Mouse (Mus musculus) stomach, postnatal 0 days (tissue): ENCODE measurements around the gene Map2k1. TPM values are rescaled to one million over a fixed set of nuclear protein-coding genes. Genes with fewer than 3 reads are reported as not detected.

Experiments
- ATAC-seq: fragments of 200-750 bp; cut with Nextera tagmentation; 2 replicates; pipeline ENCODE4 v1.8.0; 2017; ENCODE audit not compliant: low FRiP score, low TSS enrichment
- DNase-seq: peaks from one replicate; pipeline ENCODE4 v3.0.0-alpha.2; 2016; ENCODE audit warnings: low spot score
- H3K27ac ChIP-seq: fragments of 300-500 bp; sonication (generic); replicated peaks from 2 replicates; pipeline ENCODE4 v1.5.1; 2014; ENCODE audit warnings: mild to moderate bottlenecking, control low read depth
- H3K27me3 ChIP-seq: fragments of 300-500 bp; sonication (generic); 2 replicates; pipeline ENCODE4 v1.6.1; 2014; ENCODE audit warnings: low read length; ENCODE audit not compliant: control insufficient read depth, insufficient read depth
- H3K36me3 ChIP-seq: fragments of 300-500 bp; sonication (generic); 2 replicates; pipeline ENCODE4 v1.6.1; 2014; ENCODE audit warnings: low read length, mixed read lengths; ENCODE audit not compliant: control insufficient read depth, insufficient read depth
- H3K4me1 ChIP-seq: fragments of 300-500 bp; sonication (generic); replicated peaks from 2 replicates; pipeline ENCODE4 v1.6.1; 2014; ENCODE audit warnings: antibody characterized with exemption; ENCODE audit not compliant: control insufficient read depth, insufficient read depth
- H3K4me2 ChIP-seq: fragments of 300-500 bp; sonication (generic); replicated peaks from 2 replicates; pipeline ENCODE4 v1.6.1; 2014; ENCODE audit warnings: low read depth, mild to moderate bottlenecking, control low read depth, moderate library complexity
- H3K4me3 ChIP-seq: fragments of 300-500 bp; sonication (generic); 2 replicates; pipeline ENCODE4 v1.5.1; 2014; ENCODE audit warnings: low read depth, low read length, control low read depth
- H3K9ac ChIP-seq: fragments of 300-500 bp; sonication (generic); 2 replicates; pipeline ENCODE4 v1.6.1; 2014; ENCODE audit warnings: mild to moderate bottlenecking, low read length, control low read depth, mixed read lengths
- H3K9me3 ChIP-seq: fragments of 300-500 bp; sonication (generic); 2 replicates; pipeline ENCODE4 v1.6.1; 2016; ENCODE audit warnings: low read length; ENCODE audit not compliant: control insufficient read depth
- CTCF ChIP-seq: IDR thresholded peaks from 2 replicates; pipeline ENCODE4 v1.5.1; 2016; ENCODE audit warnings: antibody characterized with exemption, low read depth, mild to moderate bottlenecking, moderate library complexity
- EP300 ChIP-seq: optimal IDR thresholded peaks from 2 replicates; pipeline ENCODE3; 2016; ENCODE audit warnings: antibody characterized with exemption
- WGBS: fragments of 180-500 bp; shearing (Covaris S2); extraction: QIAGEN DNeasy Blood & Tissue Kit; methylation state at CpG from one replicate; pipeline ENCODE4 v1.1.7; 2014; 5-methylcytosine and 5-hydroxymethylcytosine counted together
- polyA plus RNA-seq: library from polyadenylated mRNA; unstranded; fragments of >200 nt; fragmentation: Nextera tagmentation; extraction: Ambion mirVana; gene quantifications from 2 replicates; pipeline ENCODE4 v1.2.1, GENCODE M21; 2015

The Map2k1 gene
- polyA plus RNA-seq, 1 experiment from 2014 or later, result 84.1 TPM

DNA sequence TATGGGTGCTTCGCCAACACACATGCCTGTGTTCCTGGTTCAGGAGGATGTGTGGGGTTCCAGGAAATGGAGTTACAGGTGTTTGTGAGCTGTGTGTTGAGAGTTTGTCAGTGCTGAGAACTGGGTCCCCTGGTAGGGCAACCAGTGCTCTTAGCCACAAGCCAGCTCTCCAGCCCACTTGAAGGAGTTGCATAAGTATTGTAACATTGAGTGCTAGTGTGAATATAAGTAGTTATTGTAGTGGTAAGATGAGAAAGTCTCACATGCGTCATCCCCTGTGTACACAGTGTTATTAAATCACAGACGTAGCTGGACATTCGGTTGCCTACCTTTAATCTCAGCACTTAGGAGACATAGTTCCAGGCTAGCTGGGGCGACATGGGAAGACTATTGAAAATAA is 6.5 kb upstream of the Map2k1 start:
- Histone ChIP-seq H3K9ac (no peak overlapping the region), H3K4me1 (no peaks in the 10 kb centered on the region), H3K27ac (no peak overlapping the region), H3K36me3 (no peaks in the 10 kb centered on the region), H3K4me3 (no peak overlapping the region), H3K4me2 (no peak overlapping the region), H3K9me3 (no peaks in the 10 kb centered on the region), H3K27me3 (no peaks in the 10 kb centered on the region)
- no peak for TF ChIP-seq CTCF
- TF ChIP-seq EP300, result no peak
- 75% methylated on average over 5 of the region's 5 CpGs for WGBS
- DNase-seq (no peak), ATAC-seq (no peak)

DNA sequence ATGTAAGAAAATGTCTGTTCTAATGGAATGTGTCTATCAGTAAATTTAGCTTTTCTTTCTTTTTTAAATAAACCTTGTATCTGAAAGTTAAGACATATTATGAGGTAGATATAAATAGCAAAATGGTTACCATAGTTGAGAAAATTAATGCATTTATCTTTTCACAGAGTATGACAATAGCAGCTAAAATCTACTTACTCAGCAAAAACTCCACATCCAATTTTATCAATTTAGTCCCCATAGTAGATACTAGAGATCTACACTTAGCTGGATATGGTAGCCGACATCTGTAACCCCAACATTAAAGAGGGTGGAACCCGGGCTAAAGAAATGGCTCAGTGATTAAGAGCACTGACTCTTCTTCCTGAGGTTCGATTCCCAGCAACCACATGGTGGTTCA is 2.8 kb upstream of the Map2k1 start:
- Histone ChIP-seq H3K4me3 (no peak overlapping the region), H3K9ac (no peak overlapping the region), H3K36me3 (no peaks in the 10 kb centered on the region), H3K9me3 (no peaks in the 10 kb centered on the region), H3K4me1 (peaks cover 3% of the 10 kb centered on the region; the same call in 1 of the 2 replicates), H3K27ac (no peak overlapping the region), H3K4me2 (no peak overlapping the region), H3K27me3 (no peaks in the 10 kb centered on the region)
- DNase-seq (no peak), ATAC-seq (no peak)
- WGBS, result 95% methylated on average over 3 of the region's 3 CpGs
- TF ChIP-seq CTCF, result no peak
- TF ChIP-seq EP300, result no peak

DNA sequence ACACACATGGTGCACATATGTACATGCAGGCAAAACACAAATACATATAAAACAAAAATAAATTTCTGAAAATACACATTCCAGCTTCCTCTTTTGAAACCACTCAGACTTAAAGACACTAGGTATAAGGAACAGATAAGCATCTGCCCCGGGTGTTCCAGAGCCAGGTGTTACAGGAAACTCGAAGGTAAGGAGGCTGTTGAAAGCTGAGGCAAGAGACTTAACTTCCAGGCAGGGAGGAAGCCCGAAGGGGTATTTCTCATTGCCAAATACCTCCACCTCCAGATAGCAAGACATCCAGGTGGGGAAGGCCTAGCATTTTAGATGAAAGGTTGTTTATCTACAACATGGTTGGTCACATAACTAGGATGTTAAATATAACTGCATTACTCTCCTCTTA is 2.0 kb upstream of the Map2k1 start:
- ATAC-seq, result no peak
- no peak overlapping the region for H3K27ac ChIP-seq

DNA sequence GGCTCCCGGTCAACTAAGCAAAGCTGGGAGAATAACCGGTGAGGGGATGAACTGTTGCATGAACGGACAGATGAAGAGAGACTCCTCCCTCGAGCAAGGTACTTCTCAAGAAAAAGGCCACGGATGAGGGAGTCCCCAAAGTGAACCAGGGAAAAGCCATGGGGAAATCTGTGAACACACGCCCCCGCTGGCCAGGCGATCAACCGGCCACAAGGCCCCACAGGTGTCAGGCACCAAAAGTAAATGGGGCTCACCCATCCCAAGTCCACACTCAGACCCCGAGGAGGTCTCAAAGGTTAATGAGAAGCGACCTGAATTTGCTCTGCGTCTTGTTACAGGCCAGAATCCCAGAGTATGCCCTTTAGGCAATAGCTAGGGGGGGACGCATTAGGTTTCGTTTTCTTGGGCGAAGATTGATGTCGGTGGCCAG is 825 bp downstream of the Map2k1 start:
- DNase-seq, result peak; percentile 62

More for the DNA sequence above, 2.0 kb upstream of the Map2k1 start:
- Histone ChIP-seq H3K4me1 (peaks cover 3% of the 10 kb centered on the region; the same call in 1 of the 2 replicates), H3K9ac (no peak overlapping the region), H3K4me3 (no peak overlapping the region), H3K9me3 (no peaks in the 10 kb centered on the region), H3K27me3 (no peaks in the 10 kb centered on the region), H3K36me3 (no peaks in the 10 kb centered on the region), H3K4me2 (no peak overlapping the region)
- TF ChIP-seq CTCF (no peak), EP300 (no peak)
- no peak for DNase-seq
- WGBS, result 67% methylated on average over 3 of the region's 3 CpGs

DNA sequence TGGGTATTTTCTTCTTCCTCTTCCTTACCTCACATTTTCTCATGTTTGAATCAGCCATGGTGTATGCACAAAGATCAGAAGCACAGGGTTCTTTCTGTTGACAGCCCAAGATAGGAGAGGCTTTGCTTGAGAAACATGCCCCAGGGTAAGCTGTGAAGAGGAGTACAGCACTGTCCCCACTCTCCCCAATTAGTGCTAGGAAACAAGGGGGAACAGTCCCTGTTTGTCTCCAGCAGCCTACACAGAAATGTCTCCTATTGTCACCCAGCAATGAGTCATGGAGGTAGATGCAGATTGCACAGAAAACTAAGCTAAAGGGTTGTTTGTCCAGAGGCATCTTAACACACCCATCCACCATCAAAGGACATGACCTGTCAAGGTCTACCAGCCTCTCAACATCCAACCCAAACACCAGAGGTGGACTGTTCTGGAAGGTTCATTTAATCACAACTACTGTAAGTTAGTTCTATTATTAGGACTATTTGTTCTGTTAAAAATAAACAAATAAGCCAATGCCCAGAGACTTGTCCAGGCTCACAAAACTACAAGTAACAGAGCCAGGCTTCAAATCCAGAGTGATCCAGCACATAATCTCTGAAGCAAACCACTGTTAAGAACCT is 3.2 kb downstream of the Map2k1 start:
- no peak overlapping the region for H3K4me3 ChIP-seq
- H3K27ac ChIP-seq, result peak overlapping the region; percentile 66
- no peak overlapping the region for H3K9ac ChIP-seq
- H3K36me3 ChIP-seq, result no peaks in the 10 kb centered on the region
- DNase-seq, result no peak
- no peak overlapping the region for H3K4me2 ChIP-seq
- TF ChIP-seq CTCF, result no peak
- peaks cover 3% of the 10 kb centered on the region; the same call in 1 of the 2 replicates for H3K4me1 ChIP-seq
- no peaks in the 10 kb centered on the region for H3K27me3 ChIP-seq
- ATAC-seq, result no peak
- no peaks in the 10 kb centered on the region for H3K9me3 ChIP-seq

More for the DNA sequence above, 825 bp downstream of the Map2k1 start:
- Histone ChIP-seq H3K27ac (peak overlapping the region; percentile 93), H3K36me3 (no peaks in the 10 kb centered on the region), H3K4me1 (peaks cover 3% of the 10 kb centered on the region; the same call in 1 of the 2 replicates), H3K9ac (peak overlapping the region; percentile 89), H3K27me3 (no peaks in the 10 kb centered on the region), H3K4me3 (peak overlapping the region; percentile 95), H3K9me3 (no peaks in the 10 kb centered on the region), H3K4me2 (peak overlapping the region; percentile 84)
- WGBS, result under 1% methylated on average over 16 of the region's 16 CpGs
- ATAC-seq, result 0 out of 2 replicates have a peak, but pooled peaks have one; percentile 2
- TF ChIP-seq CTCF (no peak), EP300 (no peak)

DNA sequence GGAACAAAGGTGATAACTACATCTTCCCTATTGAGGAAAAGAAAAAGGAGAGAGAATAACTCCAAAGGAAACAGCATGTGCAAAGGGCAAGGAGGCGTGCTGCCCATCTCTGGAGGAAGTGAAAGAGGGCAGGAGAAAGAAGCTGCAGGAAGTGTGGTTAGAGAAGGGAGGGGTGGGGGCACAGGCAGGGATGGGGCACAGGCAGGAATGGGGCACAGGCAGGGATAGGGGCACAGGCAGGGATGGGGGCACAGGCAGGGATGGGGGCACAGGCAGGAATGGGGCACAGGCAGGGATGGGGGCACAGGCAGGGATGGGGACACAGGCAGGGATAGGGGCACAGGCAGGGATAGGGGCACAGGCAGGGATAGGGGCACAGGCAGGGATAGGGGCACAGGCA is 4.1 kb downstream of the Map2k1 start:
- no peak for DNase-seq

More for the DNA sequence above, 4.1 kb downstream of the Map2k1 start:
- peak overlapping the region; percentile 61 for H3K27ac ChIP-seq
- no peak for ATAC-seq
- no peak overlapping the region for H3K4me2 ChIP-seq
- H3K27me3 ChIP-seq, result no peaks in the 10 kb centered on the region
- 77% methylated on average over 1 of the region's 1 CpGs for WGBS
- no peak overlapping the region for H3K4me3 ChIP-seq
- peaks cover 3% of the 10 kb centered on the region; the same call in 1 of the 2 replicates for H3K4me1 ChIP-seq
- peaks cover 2% of the 10 kb centered on the region; the same call in 1 of the 2 replicates for H3K36me3 ChIP-seq
- no peak overlapping the region; the same call in 1 of the 2 replicates for H3K9ac ChIP-seq
- no peaks in the 10 kb centered on the region for H3K9me3 ChIP-seq
- TF ChIP-seq CTCF (no peak), EP300 (no peak)
